Mouse (Mus musculus) intestine, embryonic 14.5 days (tissue): ENCODE data around the gene Ppif. TPM values are rescaled to one million over a fixed set of nuclear protein-coding genes. Genes with fewer than 3 reads are reported as not detected.

Experiments
- ATAC-seq: fragments of 200-750 bp; cut with Nextera tagmentation; replicated peaks from 2 replicates; pipeline ENCODE4 v1.8.0; 2017; ENCODE audit warnings: low read depth, moderate number of reproducible peaks, moderate TSS enrichment, moderate library complexity; ENCODE audit not compliant: low FRiP score, low TSS enrichment
- DNase-seq: peaks from one replicate; pipeline ENCODE4 v3.0.0-alpha.2; 2018; ENCODE audit warnings: low spot score
- H3K27ac ChIP-seq: fragments of 300-500 bp; sonication (generic); 2 replicates; pipeline ENCODE4 v1.5.1; 2014; ENCODE audit warnings: low read depth, mild to moderate bottlenecking, control low read depth
- H3K27me3 ChIP-seq: fragments of 300-500 bp; sonication (generic); replicated peaks from 2 replicates; pipeline ENCODE4 v1.6.1; 2014; ENCODE audit warnings: low read length, control low read depth; ENCODE audit not compliant: control insufficient read depth, insufficient read depth
- H3K36me3 ChIP-seq: fragments of 300-500 bp; sonication (generic); 2 replicates; pipeline ENCODE4 v1.6.1; 2014; ENCODE audit warnings: low read length, control low read depth; ENCODE audit not compliant: control insufficient read depth, insufficient read depth
- H3K4me1 ChIP-seq: fragments of 300-500 bp; sonication (generic); replicated peaks from 2 replicates; pipeline ENCODE4 v1.6.1; 2014; ENCODE audit warnings: low read length, control low read depth, mixed read lengths; ENCODE audit not compliant: control insufficient read depth, insufficient read depth
- H3K4me2 ChIP-seq: fragments of 300-500 bp; sonication (generic); 2 replicates; pipeline ENCODE4 v1.6.1; 2014; ENCODE audit warnings: low read length
- H3K4me3 ChIP-seq: fragments of 300-500 bp; sonication (generic); 2 replicates; pipeline ENCODE4 v1.5.1; 2014; ENCODE audit warnings: low read depth, low read length, control low read depth, mixed read lengths
- H3K9ac ChIP-seq: fragments of 300-500 bp; sonication (generic); 2 replicates; pipeline ENCODE4 v1.6.1; 2014; ENCODE audit warnings: mild to moderate bottlenecking, low read length
- H3K9me3 ChIP-seq: fragments of 300-500 bp; sonication (generic); 2 replicates; pipeline ENCODE4 v1.6.1; 2016; ENCODE audit warnings: low read length, control low read depth; ENCODE audit not compliant: control insufficient read depth
- WGBS: fragments of 180-500 bp; shearing (Covaris S2); extraction: QIAGEN DNeasy Blood & Tissue Kit; methylation state at CpG from one replicate; pipeline ENCODE4 v1.1.7; 2014; 5-methylcytosine and 5-hydroxymethylcytosine counted together
- polyA plus RNA-seq: library from polyadenylated mRNA; unstranded; fragments of >200 nt; fragmentation: Nextera tagmentation; extraction: Ambion mirVana; gene quantifications from 2 replicates; pipeline ENCODE4 v1.2.1, GENCODE M21; 2014

Ppif gene
- polyA plus RNA-seq, 1 experiment from 2014 or later, result 71.4 TPM

- Histone ChIP-seq H3K36me3 (peaks cover 11% of the 10 kb centered on the region; the same call in 1 of the 2 replicates), H3K9me3 (no peaks in the 10 kb centered on the region), H3K27ac (peak overlapping the region; percentile 68; the same call in 1 of the 2 replicates), H3K9ac (no peak overlapping the region), H3K4me2 (no peak overlapping the region), H3K27me3 (no peaks in the 10 kb centered on the region), H3K4me1 (peaks cover 53% of the 10 kb centered on the region), H3K4me3 (no peak overlapping the region)
- WGBS, result 68% methylated on average over 3 of the region's 3 CpGs
- DNase-seq (peak; percentile 50), ATAC-seq (no peak)
Measured at GRCm38 (mm10) chr14:25736140-25736539, 42.2 kb downstream of the Ppif start.

DNA sequence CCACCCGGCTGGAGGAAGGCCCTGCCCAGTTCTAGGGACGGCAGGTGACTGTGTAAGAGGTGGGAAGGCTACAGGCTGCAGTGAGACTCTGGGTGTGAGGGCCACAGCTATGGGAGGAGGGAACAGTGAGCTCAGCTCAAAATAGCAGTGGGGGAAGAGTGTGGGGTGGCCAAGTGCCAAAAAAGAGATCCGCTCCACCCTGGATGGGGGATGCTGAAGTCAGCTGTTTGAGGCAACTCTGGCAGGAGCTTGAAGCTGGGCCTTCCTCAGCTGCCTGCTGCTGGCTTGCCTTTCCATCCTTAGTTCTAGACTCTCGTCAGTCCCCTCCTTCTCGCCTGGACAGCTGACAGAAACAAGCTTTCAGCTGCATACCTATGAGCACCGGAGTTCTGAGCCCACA is 42.6 kb downstream of the Ppif start:
- H3K9me3 ChIP-seq, result no peaks in the 10 kb centered on the region
- WGBS, result 40% methylated on average over 6 of the region's 6 CpGs
- DNase-seq (peak; percentile 73), ATAC-seq (peak; percentile 68)
- peak overlapping the region; percentile 68 for H3K27ac ChIP-seq
- H3K4me2 ChIP-seq, result no peak overlapping the region
- H3K4me1 ChIP-seq, result peaks cover 53% of the 10 kb centered on the region
- H3K36me3 ChIP-seq, result peaks cover 11% of the 10 kb centered on the region; the same call in 1 of the 2 replicates
- no peak overlapping the region for H3K9ac ChIP-seq
- H3K27me3 ChIP-seq, result no peaks in the 10 kb centered on the region
- no peak overlapping the region for H3K4me3 ChIP-seq

GRCm38 (mm10) chr14:25738591-25739001 is 44.6 kb downstream of the Ppif start:
- WGBS, result 24% methylated on average over 14 of the region's 14 CpGs
- H3K36me3 ChIP-seq, result peaks cover 17% of the 10 kb centered on the region
- H3K4me1 ChIP-seq, result peaks cover 53% of the 10 kb centered on the region
- H3K27ac ChIP-seq, result 0 out of 2 replicates have a peak overlapping the region, but pooled peaks have one; percentile 5
- no peak overlapping the region for H3K4me3 ChIP-seq
- no peak overlapping the region for H3K4me2 ChIP-seq
- ATAC-seq (no peak), DNase-seq (peak; percentile 55)
- no peaks in the 10 kb centered on the region for H3K9me3 ChIP-seq
- H3K9ac ChIP-seq, result no peak overlapping the region
- H3K27me3 ChIP-seq, result no peaks in the 10 kb centered on the region

- ATAC-seq, result no peak
Measured at GRCm38 (mm10) chr14:25739957-25740565, 46.1 kb downstream of the Ppif start.

GRCm38 (mm10) chr14:25741211-25741610 is 47.3 kb downstream of the Ppif start:
- Histone ChIP-seq H3K27ac (no peak overlapping the region), H3K4me1 (peaks cover 34% of the 10 kb centered on the region), H3K4me2 (no peak overlapping the region), H3K27me3 (no peaks in the 10 kb centered on the region), H3K36me3 (peaks cover 36% of the 10 kb centered on the region), H3K9ac (no peak overlapping the region), H3K9me3 (no peaks in the 10 kb centered on the region), H3K4me3 (no peak overlapping the region)
- DNase-seq, result no peak
- ATAC-seq, result no peak
- 70% methylated on average over 3 of the region's 3 CpGs for WGBS

More at GRCm38 (mm10) chr14:25739957-25740565, 46.1 kb downstream of the Ppif start:
- H3K4me2 ChIP-seq, result no peak overlapping the region
- H3K27ac ChIP-seq, result no peak overlapping the region
- no peaks in the 10 kb centered on the region for H3K9me3 ChIP-seq
- H3K9ac ChIP-seq, result no peak overlapping the region
- WGBS, result 88% methylated on average over 4 of the region's 4 CpGs
- no peak for DNase-seq
- H3K36me3 ChIP-seq, result peaks cover 31% of the 10 kb centered on the region
- H3K27me3 ChIP-seq, result no peaks in the 10 kb centered on the region
- H3K4me3 ChIP-seq, result no peak overlapping the region
- H3K4me1 ChIP-seq, result peaks cover 43% of the 10 kb centered on the region

GRCm38 (mm10) chr14:25741840-25742367 is 48.0 kb downstream of the Ppif start:
- Histone ChIP-seq H3K4me2 (no peak overlapping the region), H3K27ac (no peak overlapping the region), H3K4me3 (no peak overlapping the region), H3K36me3 (peaks cover 40% of the 10 kb centered on the region), H3K9me3 (no peaks in the 10 kb centered on the region), H3K9ac (no peak overlapping the region), H3K4me1 (peaks cover 27% of the 10 kb centered on the region), H3K27me3 (no peaks in the 10 kb centered on the region)
- ATAC-seq (no peak), DNase-seq (no peak)
- 63% methylated on average over 5 of the region's 5 CpGs for WGBS

DNA sequence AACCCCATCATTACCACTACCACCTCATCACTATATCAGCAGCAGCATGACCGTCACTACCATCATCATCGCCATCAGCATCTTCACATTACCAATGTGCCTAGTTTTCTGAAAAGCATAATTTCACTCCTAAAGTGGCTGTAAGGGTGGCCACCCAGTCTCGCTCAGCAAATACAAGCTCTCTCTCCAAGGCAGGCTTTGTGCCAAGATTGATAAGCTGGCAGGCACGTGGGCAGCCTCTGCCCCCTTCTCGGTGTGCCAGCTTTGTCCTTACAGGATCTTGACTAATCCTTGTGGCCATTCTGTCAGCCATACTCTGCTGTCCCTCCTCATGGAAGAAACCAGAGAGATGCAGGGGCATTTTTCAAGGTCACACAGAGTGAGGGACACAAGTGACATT is 49.0 kb downstream of the Ppif start:
- Histone ChIP-seq H3K36me3 (peaks cover 34% of the 10 kb centered on the region), H3K27ac (no peak overlapping the region), H3K4me1 (peaks cover 25% of the 10 kb centered on the region), H3K4me3 (no peak overlapping the region), H3K4me2 (no peak overlapping the region), H3K9me3 (no peaks in the 10 kb centered on the region), H3K9ac (no peak overlapping the region), H3K27me3 (no peaks in the 10 kb centered on the region)
- 97% methylated on average over 5 of the region's 5 CpGs for WGBS
- ATAC-seq (no peak), DNase-seq (no peak)

DNA sequence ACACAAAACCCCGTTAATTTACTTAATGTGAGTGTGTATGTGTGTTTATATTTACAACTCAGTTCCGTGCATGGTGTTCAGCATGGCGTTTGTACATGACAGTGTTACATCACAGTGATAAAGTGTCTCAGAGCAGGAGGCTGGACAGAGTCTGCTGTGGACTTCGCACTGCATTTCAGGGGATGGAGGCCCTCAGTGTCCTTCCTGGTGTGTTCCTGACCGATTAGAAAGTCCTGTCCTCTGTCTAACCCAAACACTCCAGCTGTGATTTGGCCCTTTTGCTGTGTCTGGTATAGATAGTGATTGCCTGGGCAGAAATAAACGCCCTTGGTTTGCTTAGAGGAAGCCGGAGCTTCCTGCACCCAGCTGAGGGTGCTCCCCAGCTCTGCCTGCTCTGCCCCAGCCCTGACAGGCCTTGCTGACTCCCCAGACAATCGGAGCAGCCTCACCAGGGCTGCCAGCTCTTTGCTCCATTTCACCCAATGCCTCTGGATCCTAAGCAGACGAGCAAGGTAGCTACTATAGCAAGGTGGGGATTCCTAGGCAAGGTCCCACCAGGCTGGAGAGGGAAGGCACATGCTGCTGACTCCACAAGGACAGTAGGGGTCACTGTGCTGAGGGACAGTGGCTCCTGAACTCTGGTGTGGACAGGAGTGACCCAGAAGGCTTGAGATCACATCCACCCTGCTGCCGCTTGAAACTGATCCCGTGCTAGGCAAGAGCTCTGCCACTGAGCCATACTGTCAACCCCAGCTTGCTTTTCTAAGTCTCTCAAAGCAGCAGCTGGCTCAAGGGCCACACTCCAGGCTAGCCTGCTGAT is 51.6 kb downstream of the Ppif start:
- no peak overlapping the region for H3K9ac ChIP-seq
- 56% methylated on average over 11 of the region's 11 CpGs for WGBS

More for the DNA sequence above, 51.6 kb downstream of the Ppif start:
- no peaks in the 10 kb centered on the region for H3K9me3 ChIP-seq
- ATAC-seq, result no peak
- no peaks in the 10 kb centered on the region for H3K27me3 ChIP-seq
- H3K36me3 ChIP-seq, result peaks cover 40% of the 10 kb centered on the region
- no peak overlapping the region for H3K4me2 ChIP-seq
- no peak overlapping the region for H3K27ac ChIP-seq
- peaks cover 22% of the 10 kb centered on the region for H3K4me1 ChIP-seq
- no peak for DNase-seq
- no peak overlapping the region for H3K4me3 ChIP-seq
